Mouse (Mus musculus) bone marrow macrophage, adult 2 months (primary cell): ENCODE results near the gene Tut7. TPM values are rescaled to one million over a fixed set of nuclear protein-coding genes. Genes with fewer than 3 reads are reported as not detected.
A peak's percentile ranks its signal among the peaks of the same experiment; 100 is the strongest.

Source experiments
- H3K27ac ChIP-seq: 2 replicates; pipeline ENCODE4 v1.5.1; 2012; ENCODE audit warnings: low read depth, low read length; ENCODE audit not compliant: insufficient read depth
- H3K4me1 ChIP-seq: 2 replicates; pipeline ENCODE4 v1.6.1; 2012; ENCODE audit warnings: low read length; ENCODE audit not compliant: control insufficient read depth, insufficient read depth
- H3K4me3 ChIP-seq: 2 replicates; pipeline ENCODE4 v1.5.1; 2012; ENCODE audit warnings: mild to moderate bottlenecking, low read length, moderate library complexity; ENCODE audit not compliant: insufficient read depth
- CTCF ChIP-seq: IDR thresholded peaks from 2 replicates; pipeline ENCODE4 v1.5.1; 2012; ENCODE audit warnings: low read depth, mild to moderate bottlenecking, low read length, moderate library complexity
- POLR2A ChIP-seq: IDR thresholded peaks from 2 replicates; pipeline ENCODE4 v1.6.1; 2012; ENCODE audit warnings: mild to moderate bottlenecking, low read depth, low read length, borderline replicate concordance
- polyA plus RNA-seq: library from polyadenylated mRNA; stranded (reverse); fragments of >200 nt; gene quantifications from 2 replicates; pipeline ENCODE4 v1.2.4, GENCODE M21; 2012; ENCODE audit not compliant: missing spikeins, insufficient read depth, insufficient read length

Gene Tut7
- polyA plus RNA-seq: 142 and 148 TPM in 2 replicates

DNA sequence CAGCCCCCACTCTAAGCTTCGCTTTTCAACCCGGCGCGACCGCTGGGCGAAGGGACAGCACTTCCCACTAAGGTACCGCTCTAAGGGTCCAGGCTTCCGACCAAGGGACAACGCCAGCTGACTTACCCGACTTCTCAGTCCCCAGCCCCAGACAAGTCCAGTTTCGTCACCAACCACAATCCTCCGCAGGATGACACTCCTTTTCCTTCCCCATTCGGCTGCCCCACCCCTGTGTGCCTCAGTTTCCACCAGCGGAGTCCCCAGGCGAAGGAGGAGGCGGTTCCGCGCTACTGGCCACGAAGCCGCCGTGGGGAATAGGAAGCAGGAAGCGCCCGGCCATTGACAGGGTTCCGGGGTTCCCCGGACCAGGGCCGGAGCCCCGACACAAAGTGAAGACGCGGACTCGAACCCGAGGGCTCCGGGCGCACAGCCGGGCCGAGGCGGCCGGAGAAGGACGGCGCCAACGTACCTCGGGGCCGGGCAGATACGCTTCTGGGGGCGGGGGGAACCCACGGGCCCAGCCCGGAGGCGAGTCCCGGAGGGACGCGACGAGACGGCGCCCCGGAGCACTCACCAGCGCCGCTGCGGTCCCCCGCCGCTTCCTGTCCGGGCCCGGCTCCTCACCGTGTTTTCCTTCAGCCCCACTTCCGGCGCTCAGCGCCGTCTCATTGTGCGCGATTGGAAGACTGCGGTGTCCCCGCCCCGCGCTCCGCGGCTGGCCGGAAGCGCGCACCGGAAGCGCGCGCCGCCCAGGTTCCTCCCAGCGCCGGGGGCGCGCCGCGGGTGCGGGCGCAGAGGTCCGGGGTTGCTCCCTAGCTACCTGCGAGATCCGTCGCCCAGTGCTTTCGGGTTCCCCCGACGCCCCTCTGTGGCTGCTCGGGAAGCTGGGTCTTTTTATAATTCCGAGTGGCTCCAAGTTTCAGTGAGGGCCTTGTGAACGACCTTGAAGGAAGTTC, at the start of gene Tut7:
Gene Tut7, minus strand, starts transcription at position 641 of the 956 bp plus-strand sequence.
- TF ChIP-seq CTCF (no peak), POLR2A (peak; percentile 74)
- Histone ChIP-seq H3K4me1 (peaks cover 24% of the 10 kb centered on the region), H3K4me3 (peak within 1 kb of the TSS; percentile 86), H3K27ac (peak within 1 kb of the TSS; percentile 93)

DNA sequence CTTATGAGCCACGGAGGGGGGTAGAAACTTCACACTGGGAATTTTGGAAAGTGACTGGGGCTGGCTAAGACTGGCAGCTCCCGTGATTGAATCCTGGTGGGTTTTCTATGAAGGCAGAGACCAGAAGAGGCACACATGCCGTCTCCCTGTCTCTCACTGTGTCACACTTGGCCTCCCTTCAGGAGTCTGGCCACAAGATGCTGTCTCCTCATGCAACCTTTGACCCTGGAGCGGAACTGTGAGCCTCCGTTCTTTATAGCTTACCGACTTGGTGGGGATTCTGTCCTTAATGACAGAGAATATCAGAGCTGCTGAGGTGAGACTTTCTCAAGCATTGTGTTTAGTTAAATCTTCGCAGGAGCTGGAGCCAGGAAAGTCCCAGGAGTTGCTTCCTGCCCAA, 49.5 kb upstream of the Tut7 start:
- H3K4me1 ChIP-seq: peaks cover 40% of the 10 kb centered on the region
- H3K27ac ChIP-seq: no peak overlapping the region
- no peak for TF ChIP-seq CTCF
- no peak for TF ChIP-seq POLR2A
- no peak overlapping the region for H3K4me3 ChIP-seq

DNA sequence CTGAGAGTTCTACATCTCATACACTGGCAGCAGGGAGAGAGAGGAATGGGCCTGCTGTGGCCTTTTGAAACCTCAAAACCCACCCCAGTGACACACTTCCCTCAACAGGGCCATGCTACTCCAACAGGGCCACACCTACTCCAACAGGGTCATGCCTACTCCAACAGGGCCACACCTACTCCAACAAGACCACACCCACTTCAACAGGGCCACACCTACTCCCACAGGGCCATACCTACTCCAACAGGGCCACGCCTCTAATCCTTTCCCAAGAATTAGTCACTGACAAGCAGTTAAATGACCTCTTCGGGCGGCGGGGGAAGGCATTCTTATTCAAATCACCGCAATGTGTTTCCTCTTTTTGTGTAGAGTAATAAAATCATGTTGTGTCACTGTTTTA, 47.1 kb upstream of the Tut7 start:
- Histone ChIP-seq H3K4me3 (no peak overlapping the region), H3K27ac (peak overlapping the region; percentile 44)

DNA sequence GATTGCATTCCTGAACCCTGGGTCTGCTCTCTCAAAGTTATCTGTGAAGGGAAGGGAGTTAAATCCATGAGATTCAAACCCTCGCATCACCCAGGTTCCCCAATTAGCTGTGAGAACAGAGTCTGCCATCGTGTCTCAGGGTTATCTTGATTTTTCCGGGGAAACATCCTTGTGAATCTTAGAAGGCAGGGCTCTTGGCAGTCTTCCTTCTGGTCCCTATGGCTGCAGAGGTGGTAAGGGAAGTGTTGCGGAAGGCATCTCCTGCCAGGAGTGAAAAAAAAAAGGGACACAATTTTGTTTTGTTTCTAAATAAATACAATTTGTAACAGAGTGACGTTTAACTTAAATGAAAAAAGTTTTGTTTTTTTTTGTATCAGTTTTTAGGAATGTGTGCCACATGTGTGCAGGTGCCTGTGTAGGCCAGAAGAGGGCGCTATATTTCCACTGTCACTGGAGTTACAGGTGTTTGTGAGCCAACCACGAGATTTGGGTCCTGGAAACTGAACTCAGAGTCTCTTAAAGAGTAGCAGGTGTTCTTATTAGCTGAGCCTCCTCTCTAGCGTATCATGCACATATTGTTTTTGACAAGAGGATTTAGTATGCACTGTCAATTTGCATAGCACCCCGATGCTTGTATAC, 45.2 kb upstream of the Tut7 start:
- TF ChIP-seq CTCF (no peak), POLR2A (no peak)
- peaks cover 14% of the 10 kb centered on the region for H3K4me1 ChIP-seq
- no peak overlapping the region for H3K27ac ChIP-seq
- no peak overlapping the region for H3K4me3 ChIP-seq

More for the DNA sequence above, 47.1 kb upstream of the Tut7 start:
- H3K4me1 ChIP-seq: peaks cover 28% of the 10 kb centered on the region
- TF ChIP-seq CTCF (no peak), POLR2A (no peak)

DNA sequence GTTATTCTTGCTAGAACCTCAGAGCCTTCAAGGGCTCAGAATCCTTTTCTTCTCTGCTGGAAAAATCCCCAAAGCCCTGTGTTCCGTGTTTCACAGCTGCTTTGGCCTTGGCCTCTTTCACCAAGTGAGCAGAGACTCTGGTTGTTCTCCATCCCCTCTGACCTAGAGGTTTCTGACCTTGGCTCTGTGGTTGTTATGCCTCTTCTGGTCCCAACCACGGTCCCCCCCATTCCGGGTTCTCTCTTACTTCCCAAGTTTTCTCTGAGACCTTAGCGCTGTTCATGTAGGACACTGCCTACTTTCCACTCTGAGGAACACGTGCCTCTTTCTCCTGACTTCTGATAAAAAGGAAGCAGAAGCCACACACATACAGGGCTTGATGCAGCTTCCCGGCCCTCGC, 44.2 kb upstream of the Tut7 start:
- H3K4me1 ChIP-seq: peaks cover 14% of the 10 kb centered on the region
- no peak for TF ChIP-seq CTCF
- TF ChIP-seq POLR2A: no peak

DNA sequence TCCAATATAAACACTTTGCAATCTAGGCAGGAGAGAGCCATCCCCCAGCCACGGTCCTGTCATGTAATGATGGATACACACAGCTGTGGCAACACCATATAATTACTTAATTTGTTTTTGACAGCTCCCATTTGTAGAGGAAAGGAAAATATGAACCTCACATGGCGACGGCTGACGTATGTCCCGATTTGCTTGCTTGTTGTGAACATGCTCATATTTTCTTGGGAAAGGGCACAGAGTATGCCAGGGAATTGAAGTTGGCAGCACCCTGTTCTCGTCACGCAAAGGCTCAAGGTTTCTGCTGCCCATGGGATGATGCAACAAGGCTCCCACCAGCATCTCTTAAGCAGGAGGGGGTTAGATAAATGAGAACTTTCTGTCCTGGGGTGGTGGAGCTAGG, 36.6 kb upstream of the Tut7 start:
- TF ChIP-seq CTCF: no peak
- no peak for TF ChIP-seq POLR2A
- Histone ChIP-seq H3K27ac (no peak overlapping the region), H3K4me1 (no peaks in the 10 kb centered on the region), H3K4me3 (no peak overlapping the region)

More for the DNA sequence above, 44.2 kb upstream of the Tut7 start:
- no peak overlapping the region for H3K27ac ChIP-seq
- no peak overlapping the region for H3K4me3 ChIP-seq

DNA sequence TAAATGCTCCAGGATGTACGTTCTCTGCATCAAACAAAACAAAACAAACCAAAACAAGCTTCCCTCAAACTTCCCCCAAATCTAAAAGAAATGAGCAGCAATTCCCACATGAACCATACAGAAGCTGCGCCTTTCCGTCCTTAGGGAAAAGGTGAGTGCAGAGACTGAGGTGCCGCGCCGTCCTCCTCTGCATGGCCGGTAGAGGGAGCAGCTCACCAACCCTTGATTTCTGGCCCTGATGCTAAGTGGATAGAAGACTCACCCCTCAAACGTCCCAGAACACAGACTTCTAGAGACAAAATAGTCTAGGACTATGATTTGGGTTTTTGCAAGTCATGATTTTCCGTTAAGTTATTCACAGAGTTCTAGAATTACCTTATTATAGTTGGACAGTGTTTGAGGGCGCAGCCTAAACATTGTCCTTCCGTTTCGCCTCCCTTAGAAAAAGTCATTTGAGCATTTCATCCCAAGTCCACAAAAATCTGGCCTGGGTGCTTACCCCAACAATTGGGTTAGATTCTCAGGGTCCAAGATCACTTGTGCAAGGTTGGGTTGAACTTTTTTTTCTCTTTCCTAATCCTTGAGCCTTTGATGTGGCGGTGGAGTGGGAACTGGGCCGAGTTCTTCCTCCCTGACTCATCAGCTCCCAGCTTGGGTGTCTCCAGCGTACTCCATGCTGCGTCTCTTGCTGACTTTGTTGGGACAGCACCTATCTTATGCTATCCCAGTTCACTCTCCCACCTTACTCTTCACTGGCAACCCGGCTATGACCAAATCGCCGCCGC, 33.5 kb upstream of the Tut7 start:
- Histone ChIP-seq H3K27ac (no peak overlapping the region), H3K4me3 (no peak overlapping the region), H3K4me1 (peaks cover 4% of the 10 kb centered on the region; the same call in 1 of the 2 replicates)
- TF ChIP-seq CTCF: peak; percentile 95
- no peak for TF ChIP-seq POLR2A

DNA sequence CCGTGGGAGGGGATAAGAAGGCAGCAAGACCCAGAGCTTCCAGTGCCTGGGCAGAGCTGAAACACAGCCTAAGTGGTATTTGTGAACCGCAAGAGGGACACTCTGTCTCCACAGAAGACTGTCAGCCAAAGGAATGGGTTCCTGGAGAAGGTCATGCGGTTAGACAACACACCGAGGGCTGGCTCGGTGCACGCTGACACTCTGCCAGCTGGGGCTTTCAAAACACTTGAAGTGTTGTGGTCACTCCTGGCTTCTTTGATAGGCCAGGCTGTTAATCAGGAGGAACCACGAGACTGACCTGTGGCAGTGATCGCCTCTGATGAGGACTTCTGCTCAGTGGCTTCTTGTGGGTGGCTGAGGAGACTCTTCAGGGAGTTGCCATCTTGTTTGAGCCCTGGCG, 30.5 kb upstream of the Tut7 start:
- no peak overlapping the region for H3K27ac ChIP-seq
- peaks cover 4% of the 10 kb centered on the region; the same call in 1 of the 2 replicates for H3K4me1 ChIP-seq
- H3K4me3 ChIP-seq: no peak overlapping the region
- no peak for TF ChIP-seq POLR2A
- TF ChIP-seq CTCF: no peak

DNA sequence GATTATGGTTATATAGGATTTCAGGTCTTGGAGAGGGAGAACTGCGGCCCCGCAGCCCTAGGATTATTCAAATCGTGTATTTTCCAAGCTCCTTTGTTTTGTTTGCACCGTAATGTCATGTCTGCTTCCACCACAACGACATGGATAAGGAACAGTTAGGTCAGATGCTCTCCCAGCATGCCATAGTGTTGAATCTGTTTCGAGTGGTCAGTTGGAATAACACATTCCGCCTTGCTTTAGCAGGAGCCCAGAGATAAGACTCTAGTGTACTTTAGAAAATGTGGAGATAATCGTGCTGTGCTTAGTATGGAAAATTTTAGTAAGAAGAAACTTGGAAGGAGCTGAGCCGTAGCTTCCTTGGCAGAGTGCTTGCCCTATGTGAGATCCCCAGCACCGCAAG, 27.4 kb upstream of the Tut7 start:
- H3K4me3 ChIP-seq: no peak overlapping the region
- peaks cover 4% of the 10 kb centered on the region for H3K4me1 ChIP-seq
- TF ChIP-seq CTCF (no peak), POLR2A (no peak)
- no peak overlapping the region for H3K27ac ChIP-seq
